Mouse (Mus musculus): ENCODE results near the gene Eif2b5.

DNA sequence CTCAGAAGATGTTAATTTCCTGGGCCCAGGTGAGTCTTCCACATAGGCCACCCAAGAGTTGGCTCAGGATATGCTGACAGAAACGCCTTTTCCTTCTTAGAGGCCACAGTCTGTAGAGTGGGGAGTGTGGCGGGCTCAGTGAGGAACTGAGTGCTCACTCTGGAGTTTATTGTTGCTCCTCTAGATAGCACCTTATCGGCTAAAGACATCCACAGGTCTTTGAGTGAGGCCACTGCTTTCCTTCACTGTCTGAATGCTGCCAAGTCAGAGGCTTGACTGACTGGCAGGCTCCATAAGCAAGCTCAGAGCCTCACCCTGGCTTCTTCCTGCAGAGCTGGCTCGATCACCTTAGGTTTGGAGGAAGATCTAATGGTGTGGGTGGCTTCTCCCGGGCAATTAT is 30.2 kb downstream of the Eif2b5 start:
- TF ChIP-seq POLR2A (IDR thresholded peaks at IDR 0.05; ENCODE audit: low read depth, low read length) (no peak), CTCF (IDR thresholded peaks at IDR 0.05; ENCODE audit: extremely low read depth, insufficient read depth, insufficient read length, insufficient replicate concordance) (no peak)

Data from spleen, adult 2 months (tissue).